Mouse (Mus musculus): ENCODE results near the gene Epb41l3.

DNA sequence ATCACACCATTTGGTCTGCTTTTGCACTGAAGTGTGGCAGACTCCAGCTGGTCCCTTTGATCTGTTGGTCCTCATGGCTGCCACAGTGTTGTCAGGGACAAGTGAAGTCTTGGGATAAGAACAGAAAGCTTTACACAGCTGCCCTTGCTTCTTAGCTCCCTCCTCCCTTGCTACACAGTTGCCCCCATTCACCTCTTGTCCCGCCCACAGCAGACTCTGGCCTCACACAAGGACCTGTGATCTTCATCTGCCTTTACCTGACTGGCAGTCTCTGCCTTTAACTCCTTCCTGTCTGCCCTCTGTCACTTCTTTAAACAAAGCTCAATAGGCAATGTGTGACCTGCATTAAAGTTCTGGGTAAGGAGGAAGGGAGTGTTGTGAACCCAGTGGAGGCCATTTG is 123.3 kb downstream of the Epb41l3 start:
- TF ChIP-seq POLR2A (IDR thresholded peaks at IDR 0.05; ENCODE audit: borderline replicate concordance, low read depth, low read length): no peak
- no peak for TF ChIP-seq CTCF (IDR thresholded peaks at IDR 0.05; ENCODE audit: low read depth, low read length)

All from bone marrow macrophage, adult 2 months (primary cell).